Mouse (Mus musculus) heart, embryonic 14.5 days (tissue): ENCODE results near the gene Dgkq. TPM values are rescaled to one million over a fixed set of nuclear protein-coding genes. Genes with fewer than 3 reads are reported as not detected.

Experiments
- ATAC-seq: fragments of 200-750 bp; cut with Nextera tagmentation; 2 replicates; pipeline ENCODE4 v1.8.0; 2017; ENCODE audit warnings: low read depth, moderate TSS enrichment; ENCODE audit not compliant: insufficient number of reproducible peaks, insufficient read depth, low FRiP score
- H3K27ac ChIP-seq, 2 experiments: fragments of 200-500 bp in 1 of 2; fragments of 300-500 bp in 1 of 2; sonication (generic) in 1 of 2; replicated peaks in 1 of 2; 2 replicates each; pipeline ENCODE4 v1.5.1; 2012 to 2014; ENCODE audit warnings: low read depth in 2 of 2, low read length in 2 of 2, control low read depth in 1 of 2, mild to moderate bottlenecking in 1 of 2, mixed read lengths in 1 of 2; ENCODE audit not compliant: control insufficient read depth in 1 of 2, insufficient read depth in 1 of 2
- H3K27me3 ChIP-seq: fragments of 300-500 bp; sonication (generic); 2 replicates; pipeline ENCODE4 v1.6.1; 2014; ENCODE audit warnings: mild to moderate bottlenecking, low read length, control low read depth; ENCODE audit not compliant: control insufficient read depth, insufficient read depth
- H3K36me3 ChIP-seq: fragments of 300-500 bp; sonication (generic); 2 replicates; pipeline ENCODE4 v1.6.1; 2014; ENCODE audit warnings: mild to moderate bottlenecking, control low read depth, low read length, mixed read lengths; ENCODE audit not compliant: control insufficient read depth, insufficient read depth
- H3K4me1 ChIP-seq, 2 experiments: fragments of 200-500 bp in 1 of 2; fragments of 300-500 bp in 1 of 2; sonication (generic) in 1 of 2; 2 replicates each; pipeline ENCODE4 v1.6.1; 2012 to 2014; ENCODE audit warnings: low read length in 2 of 2, control low read depth in 1 of 2, mixed read lengths in 1 of 2; ENCODE audit not compliant: control insufficient read depth in 2 of 2, insufficient read depth in 2 of 2
- H3K4me2 ChIP-seq: fragments of 300-500 bp; sonication (generic); 2 replicates; pipeline ENCODE4 v1.6.1; 2014; ENCODE audit warnings: mild to moderate bottlenecking, low read length
- H3K4me3 ChIP-seq, 2 experiments: fragments of 200-500 bp in 1 of 2; fragments of 300-500 bp in 1 of 2; sonication (generic) in 1 of 2; 2 replicates each; pipeline ENCODE4 v1.5.1; 2012 to 2014; ENCODE audit warnings: low read length in 2 of 2, mild to moderate bottlenecking in 2 of 2, control low read depth in 1 of 2, low read depth in 1 of 2, moderate library complexity in 1 of 2; ENCODE audit not compliant: control insufficient read depth in 1 of 2, insufficient read depth in 1 of 2
- H3K9ac ChIP-seq: fragments of 300-500 bp; sonication (generic); 2 replicates; pipeline ENCODE4 v1.6.1; 2014; ENCODE audit warnings: mild to moderate bottlenecking, low read length
- H3K9me3 ChIP-seq: fragments of 300-500 bp; sonication (generic); 2 replicates; pipeline ENCODE4 v1.6.1; 2016; ENCODE audit warnings: low read length, control low read depth; ENCODE audit not compliant: control insufficient read depth
- WGBS: fragments of 180-500 bp; shearing (Covaris S2); extraction: QIAGEN DNeasy Blood & Tissue Kit; methylation state at CpG from one replicate; pipeline ENCODE4 v1.1.7; 2014; 5-methylcytosine and 5-hydroxymethylcytosine counted together
- polyA plus RNA-seq: library from polyadenylated mRNA; unstranded; fragments of >200 nt; fragmentation: Nextera tagmentation; extraction: Ambion mirVana; gene quantifications from 2 replicates; pipeline ENCODE4 v1.2.1, GENCODE M21; 2014

Dgkq gene
- polyA plus RNA-seq, 1 experiment from 2014 or later = 6.6 TPM

DNA sequence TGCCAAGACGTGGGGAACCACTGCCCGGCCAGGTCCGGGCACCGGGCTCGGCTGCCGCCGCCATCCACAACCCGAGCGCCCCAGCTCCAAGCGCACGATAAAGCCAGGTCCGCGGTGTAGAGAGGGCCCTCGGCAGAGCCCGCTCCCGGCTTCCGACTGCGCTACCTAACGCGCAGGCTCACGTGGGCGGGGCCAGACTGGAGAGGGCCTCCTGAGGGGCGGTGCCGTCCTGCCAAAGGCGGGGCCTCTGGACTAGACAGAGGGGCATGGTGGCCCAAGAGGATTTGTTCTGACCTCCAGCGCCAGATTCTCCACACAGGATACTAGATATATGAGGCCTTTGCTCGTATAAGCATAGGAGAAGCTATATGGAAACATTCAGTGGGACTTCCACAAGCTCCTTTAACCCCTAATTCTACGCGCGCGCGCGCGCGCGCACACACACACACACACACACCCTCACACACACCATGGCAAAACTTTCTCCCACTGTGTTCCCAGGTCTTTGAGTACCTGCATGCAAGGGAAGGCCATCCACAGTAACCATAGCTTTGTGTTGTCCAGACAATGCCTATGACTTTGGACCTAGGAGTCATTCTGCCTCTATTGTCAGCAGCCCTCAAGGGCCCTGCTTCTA lies 8.7 kb downstream of the Dgkq start:
- Histone ChIP-seq H3K4me3 (peak overlapping the region; percentile 61 to 89), H3K27me3 (0 out of 2 replicates have a peak, but pooled peaks cover 7% of the 10 kb centered on the region), H3K4me2 (peak overlapping the region; percentile 93), H3K27ac (peak overlapping the region in 1 of 2 experiments; percentile 10; a peak in 1 of 4 replicates), H3K4me1 (peaks cover 0 to 9% of the 10 kb centered on the region in 2 experiments; a peak in 2 of 4 replicates), H3K9ac (peak overlapping the region; percentile 96), H3K36me3 (peaks cover 19% of the 10 kb centered on the region), H3K9me3 (no peaks in the 10 kb centered on the region)
- WGBS = 9% methylated on average over 34 of the region's 36 CpGs
- ATAC-seq = peak; percentile 95

DNA sequence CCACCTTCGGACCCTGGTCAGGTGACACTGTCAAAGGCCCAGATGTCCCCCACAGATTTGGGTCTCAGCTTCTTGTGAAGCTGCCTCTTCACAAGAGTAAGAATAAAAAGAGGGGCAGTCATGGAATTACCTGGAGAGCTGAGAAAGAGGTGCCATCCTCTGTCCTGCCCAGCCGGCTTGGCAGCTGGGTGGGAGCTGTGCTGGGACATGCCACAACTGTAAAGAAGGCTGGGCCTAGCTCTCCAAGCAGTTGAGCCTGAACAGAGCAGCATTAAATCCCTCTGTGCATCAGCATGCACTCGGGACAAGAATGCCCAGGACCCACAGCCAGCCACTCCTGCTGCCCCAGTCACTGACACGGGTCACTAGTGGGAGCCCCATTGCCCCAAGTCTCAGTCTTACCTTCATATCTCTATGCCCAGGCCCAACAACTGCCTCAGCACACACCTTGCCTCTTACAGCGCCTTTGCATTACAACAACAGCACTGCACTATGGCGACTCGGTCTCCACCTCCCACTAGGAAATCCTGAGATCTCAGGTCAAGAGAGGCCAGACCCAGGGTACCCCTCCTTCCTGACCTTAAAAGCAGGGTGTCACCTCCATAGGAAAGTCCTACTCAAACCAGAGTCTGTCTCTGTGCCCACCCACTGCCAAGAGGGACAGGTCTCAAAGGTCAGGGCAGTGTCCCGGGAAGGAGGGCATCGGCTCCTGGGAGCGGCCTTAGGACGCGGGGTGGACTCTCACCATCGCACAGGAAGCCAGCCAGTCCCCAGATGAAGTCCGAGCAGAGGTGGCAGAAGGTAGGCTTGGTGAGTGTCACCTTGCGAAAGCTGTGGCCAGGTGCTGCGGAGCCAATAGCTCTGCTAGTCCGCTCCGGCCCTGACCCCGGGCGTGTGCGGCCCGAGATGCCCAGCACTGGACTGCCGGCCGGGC lies 9.5 kb downstream of the Dgkq start, which contains the start of gene Idua:
Idua (plus strand) TSS at position 634 of the 934 bp plus-strand sequence.
- H3K27ac ChIP-seq = peak within 1 kb of the TSS in 1 of 2 experiments; percentile 10; a peak in 1 of 4 replicates
- 12% methylated on average over 24 of the region's 24 CpGs for WGBS
- peaks cover 0 to 9% of the 10 kb centered on the region in 2 experiments; a peak in 2 of 4 replicates for H3K4me1 ChIP-seq
- H3K4me3 ChIP-seq = peak within 1 kb of the TSS; percentile 61 to 89
- H3K9me3 ChIP-seq = no peaks in the 10 kb centered on the region
- peak within 1 kb of the TSS; percentile 96 for H3K9ac ChIP-seq
- H3K36me3 ChIP-seq = peaks cover 27% of the 10 kb centered on the region
- H3K4me2 ChIP-seq = peak within 1 kb of the TSS; percentile 93
- H3K27me3 ChIP-seq = 0 out of 2 replicates have a peak, but pooled peaks cover 7% of the 10 kb centered on the region
- peak; percentile 4; the same call in 1 of the 2 replicates for ATAC-seq

DNA sequence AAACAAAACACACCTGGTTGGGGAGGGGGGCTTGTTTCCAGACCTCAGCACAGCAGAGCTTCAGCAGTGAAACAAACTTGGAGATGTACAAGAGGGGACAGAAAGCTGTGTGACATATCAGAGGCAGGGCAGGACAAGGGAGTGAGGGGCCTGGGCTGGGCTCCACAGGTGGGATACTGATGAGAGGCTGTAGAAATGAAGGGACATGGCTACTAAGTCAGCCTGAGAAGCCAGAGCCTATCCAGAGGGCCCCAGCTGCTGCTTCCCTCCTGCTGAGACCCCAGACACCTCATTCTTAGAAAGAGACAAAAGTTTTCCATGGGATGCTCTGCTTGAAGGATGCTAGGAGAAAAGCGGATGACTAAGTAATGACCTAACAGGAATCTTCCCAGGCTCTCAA lies 10.9 kb downstream of the Dgkq start:
- Histone ChIP-seq H3K27ac (no peak overlapping the region), H3K9ac (no peak overlapping the region), H3K9me3 (no peaks in the 10 kb centered on the region), H3K4me1 (peaks cover 0 to 9% of the 10 kb centered on the region in 2 experiments; a peak in 2 of 4 replicates), H3K4me2 (no peak overlapping the region), H3K27me3 (no peaks in the 10 kb centered on the region), H3K4me3 (no peak overlapping the region), H3K36me3 (peaks cover 40% of the 10 kb centered on the region)
- ATAC-seq = no peak
- WGBS = 79% methylated on average over 1 of the region's 1 CpGs

DNA sequence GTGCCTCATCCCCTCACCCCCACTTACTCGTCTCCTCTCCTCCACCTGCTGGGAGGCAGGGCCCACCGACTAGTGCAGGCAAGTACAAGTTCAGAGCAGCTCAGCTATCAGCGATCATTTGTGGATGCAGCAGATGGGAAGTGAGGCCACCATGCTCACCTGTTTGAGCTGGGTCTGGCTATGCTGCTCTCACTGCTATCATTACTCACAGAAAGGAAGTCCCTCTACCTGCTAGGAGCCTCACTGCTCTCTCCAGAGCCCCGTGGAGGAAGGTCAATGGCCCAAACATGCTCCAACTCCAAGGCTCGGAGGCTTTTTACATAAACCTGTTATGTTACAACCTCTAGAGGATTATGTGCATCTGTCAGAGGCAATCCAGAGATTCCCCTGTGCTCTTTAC lies 12.1 kb downstream of the Dgkq start:
- H3K36me3 ChIP-seq = peaks cover 53% of the 10 kb centered on the region
- no peak overlapping the region for H3K27ac ChIP-seq
- no peak overlapping the region for H3K4me2 ChIP-seq
- H3K4me3 ChIP-seq = no peak overlapping the region
- H3K9me3 ChIP-seq = no peaks in the 10 kb centered on the region
- ATAC-seq = no peak
- H3K9ac ChIP-seq = no peak overlapping the region
- H3K27me3 ChIP-seq = no peaks in the 10 kb centered on the region
- WGBS = 76% methylated on average over 5 of the region's 5 CpGs
- H3K4me1 ChIP-seq = peaks cover 0 to 9% of the 10 kb centered on the region in 2 experiments; a peak in 2 of 4 replicates

DNA sequence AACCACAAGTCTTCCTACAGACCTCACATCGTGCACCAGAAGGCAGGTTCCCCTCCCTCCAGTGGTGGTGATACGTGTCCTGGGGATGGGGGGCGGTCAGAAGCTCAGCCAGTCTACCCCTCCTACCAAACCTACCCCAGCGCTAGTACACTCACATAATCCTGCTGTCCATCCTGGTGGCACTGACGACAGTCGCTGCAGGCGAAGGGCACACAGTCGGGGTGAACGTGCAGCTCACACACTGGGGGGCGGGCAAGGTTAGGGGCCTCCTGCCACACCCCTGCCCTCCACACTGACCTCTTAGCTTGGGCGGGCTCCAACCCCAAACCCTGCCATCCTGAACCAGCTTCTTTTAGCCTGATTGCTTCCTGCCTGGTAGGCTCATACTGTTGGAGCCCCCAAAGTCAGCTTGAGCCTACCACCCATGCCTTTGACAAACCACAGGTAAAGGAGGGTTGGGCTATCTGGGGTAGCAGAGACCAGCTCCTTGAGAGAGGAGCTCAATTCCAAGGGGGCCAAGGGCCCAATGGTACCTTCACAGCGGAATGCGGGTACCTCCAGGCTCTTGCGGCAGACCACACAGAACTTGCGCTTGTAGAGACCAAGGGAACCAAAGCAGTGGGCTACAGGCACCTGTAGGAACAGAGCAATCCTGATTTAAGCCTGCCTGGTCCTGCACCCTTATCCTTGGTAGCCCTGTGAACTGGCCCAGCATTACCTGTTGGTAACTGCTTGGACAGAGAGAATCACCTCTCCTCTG lies 13.4 kb downstream of the Dgkq start:
- Histone ChIP-seq H3K9ac (no peak overlapping the region), H3K36me3 (peaks cover 59% of the 10 kb centered on the region)
- no peak for ATAC-seq

DNA sequence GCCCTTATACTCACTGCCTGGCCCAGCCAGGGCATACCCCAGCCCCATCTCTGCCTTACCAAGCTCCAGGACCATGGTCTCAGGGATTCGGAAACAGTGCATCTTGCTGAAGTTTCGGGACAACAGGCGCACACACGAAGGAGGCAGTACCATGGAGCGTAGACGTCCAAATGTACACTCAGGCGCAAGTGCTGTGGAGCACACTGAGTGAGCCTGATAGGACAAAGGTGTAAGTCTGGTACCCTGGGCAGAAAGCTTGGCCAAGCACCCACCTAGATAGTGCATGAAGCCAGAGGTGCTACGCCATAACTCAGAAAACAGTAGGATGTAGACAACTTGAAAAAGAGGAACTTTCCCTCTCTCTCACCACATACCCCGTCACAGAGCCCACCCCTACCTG lies 14.1 kb downstream of the Dgkq start:
- peaks cover 0 to 9% of the 10 kb centered on the region in 2 experiments; a peak in 2 of 4 replicates for H3K4me1 ChIP-seq
- no peak overlapping the region for H3K9ac ChIP-seq
- H3K36me3 ChIP-seq = peaks cover 66% of the 10 kb centered on the region
- ATAC-seq = no peak
- 93% methylated on average over 9 of the region's 9 CpGs for WGBS
- no peaks in the 10 kb centered on the region for H3K27me3 ChIP-seq
- no peak overlapping the region for H3K4me3 ChIP-seq
- H3K27ac ChIP-seq = no peak overlapping the region
- H3K4me2 ChIP-seq = no peak overlapping the region
- H3K9me3 ChIP-seq = no peaks in the 10 kb centered on the region

More for the DNA sequence above, 13.4 kb downstream of the Dgkq start:
- H3K4me2 ChIP-seq = no peak overlapping the region
- no peaks in the 10 kb centered on the region for H3K27me3 ChIP-seq
- peaks cover 0 to 9% of the 10 kb centered on the region in 2 experiments; a peak in 2 of 4 replicates for H3K4me1 ChIP-seq
- no peak overlapping the region for H3K4me3 ChIP-seq
- no peak overlapping the region for H3K27ac ChIP-seq
- 91% methylated on average over 15 of the region's 15 CpGs for WGBS
- H3K9me3 ChIP-seq = no peaks in the 10 kb centered on the region

DNA sequence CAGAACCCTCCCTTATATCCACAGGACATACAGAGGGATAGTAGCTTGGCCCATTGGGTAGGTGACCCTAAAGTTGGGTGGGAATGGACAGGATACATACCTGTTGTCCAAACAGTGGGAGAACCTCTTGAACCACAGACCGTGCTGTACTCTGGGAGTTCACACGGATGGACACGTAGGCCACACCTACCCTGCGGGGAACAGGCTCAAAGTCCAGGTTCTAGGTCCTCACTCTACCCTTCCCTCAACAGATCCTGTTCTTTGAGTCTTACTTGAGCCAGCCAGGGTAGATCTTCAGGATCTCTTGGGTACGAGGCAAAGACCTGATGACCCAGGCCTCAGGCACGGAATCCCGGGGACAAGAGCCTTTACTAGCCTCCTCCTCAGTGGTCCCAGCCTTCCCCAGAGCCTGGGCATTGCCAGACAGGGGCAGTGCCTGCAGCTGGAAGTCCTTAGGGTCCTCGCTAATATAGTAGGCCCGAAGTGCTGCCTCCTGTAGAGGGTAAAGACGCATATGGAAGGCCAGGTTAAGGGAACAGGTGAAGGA lies 15.0 kb downstream of the Dgkq start:
- WGBS = 88% methylated on average over 10 of the region's 10 CpGs
- Histone ChIP-seq H3K27ac (no peak overlapping the region), H3K27me3 (no peaks in the 10 kb centered on the region), H3K36me3 (peaks cover 72% of the 10 kb centered on the region), H3K9ac (no peak overlapping the region), H3K9me3 (no peaks in the 10 kb centered on the region), H3K4me2 (no peak overlapping the region), H3K4me1 (peaks cover 0 to 3% of the 10 kb centered on the region in 2 experiments; a peak in 2 of 4 replicates), H3K4me3 (no peak overlapping the region)
- no peak for ATAC-seq
